27 mouse cellular contexts compared by ENCODE assay signal in genomic region chr3:81367918-81368317, GRCm38 (mm10).
DNase-seq lines count a peak whose midpoint lies in the region; ATAC-seq and TF ChIP-seq lines count a peak whose summit lies in the region.
"Had no signal": no experiment of that assay in that cellular context is flagged by ENCODE, and none has a peak within 500 bp of the region (broad histone marks: within the 10 kb centered on the region; RNA-seq: fewer than 3 reads in every experiment).

No protein-coding gene starts in this region.

- peak; percentile 14 for DNase-seq in layer of hippocampus, adult 9-11 months
- no peak for DNase-seq in layer of hippocampus, adult 2 months (ENCODE audit: low spot score in 2 of 2)
- peak; percentile 16 for DNase-seq in brain, adult 2 months (ENCODE audit: low read depth, low spot score)
- peak; percentile 89 for DNase-seq in fibroblast of lung, adult 2 months (ENCODE audit: low read depth)
- DNase-seq in gastrocnemius, postnatal 25 days, result no peak
- no peak for DNase-seq in hindbrain, embryonic 11.5 days (ENCODE audit: low spot score)
- no peak for DNase-seq in lung, adult 18-20 months
- DNase-seq: adrenal gland, adult 8-10 months; cerebellum, adult 2 months; gastrocnemius, postnatal 36 days; heart, postnatal 36 days; kidney, adult 2 months; kidney, postnatal 25 days; liver; right cerebral cortex, adult 18-20 months had no signal

- ATAC-seq in hindbrain, embryonic 11.5 days (ENCODE audit: low FRiP score), result no peak
- ATAC-seq: CD4-positive, CD25-positive, alpha-beta regulatory T cell, adult 4 months; forebrain, embryonic 16.5 days; inflammation-experienced regulatory T-cells, adult 6 months; midbrain, embryonic 15.5 days had no signal

- H3K79me3 ChIP-seq in C2C12 (ENCODE audit: low read depth), result no peaks in the 10 kb centered on the region

- no peak overlapping the region for H3K27ac ChIP-seq in layer of hippocampus, adult 2 months
- H3K27ac ChIP-seq in hindbrain, embryonic 11.5 days (ENCODE audit: low read depth, low read length), result no peak overlapping the region
- H3K27ac ChIP-seq: heart, embryonic 15.5 days; hindbrain, embryonic 14.5 days; limb, embryonic 10.5 days; liver, embryonic 15.5 days; macrophage; midbrain, embryonic 15.5 days; neural tube, embryonic 13.5 days; stomach, postnatal 0 days had no signal

- no peak for TF ChIP-seq CTCF in layer of hippocampus, adult 2 months (conservative IDR thresholded peaks at IDR 0.05)
- no peak for TF ChIP-seq CTCF in C2C12 (IDR thresholded peaks at IDR 0.05; ENCODE audit: control insufficient read depth, insufficient read depth, insufficient read length)

- H3K79me2 ChIP-seq in C2C12 (ENCODE audit: control insufficient read depth, insufficient read depth), result no peaks in the 10 kb centered on the region

- no peak overlapping the region for H3K4me2 ChIP-seq in hindbrain, embryonic 11.5 days (replicated peaks; ENCODE audit: low read depth, low read length)
- H3K4me2 ChIP-seq: heart, embryonic 15.5 days; hindbrain, embryonic 14.5 days; liver, embryonic 15.5 days; midbrain, embryonic 15.5 days; neural tube, embryonic 13.5 days had no signal

- no peaks in the 10 kb centered on the region for H3K4me1 ChIP-seq in hindbrain, embryonic 11.5 days (replicated peaks; ENCODE audit: control insufficient read depth, insufficient read depth, low read length)
- H3K4me1 ChIP-seq: heart, embryonic 15.5 days; limb, embryonic 10.5 days; liver, embryonic 15.5 days; midbrain, embryonic 15.5 days; neural tube, embryonic 13.5 days had no signal

- no peaks in the 10 kb centered on the region for H3K9me3 ChIP-seq in hindbrain, embryonic 11.5 days (ENCODE audit: control insufficient read depth, low read length)
- H3K9me3 ChIP-seq: heart, embryonic 15.5 days; limb, embryonic 10.5 days; liver, embryonic 15.5 days; midbrain, embryonic 15.5 days; neural tube, embryonic 13.5 days had no signal

- no peaks in the 10 kb centered on the region for H3K27me3 ChIP-seq in C2C12 (ENCODE audit: control insufficient read depth, insufficient read depth, insufficient read length)
- H3K27me3 ChIP-seq in hindbrain, embryonic 11.5 days (ENCODE audit: control insufficient read depth, insufficient read depth, low read length), result no peaks in the 10 kb centered on the region
- H3K27me3 ChIP-seq: heart, embryonic 15.5 days; liver, embryonic 15.5 days; midbrain, embryonic 15.5 days; neural tube, embryonic 13.5 days had no signal

- H3ac ChIP-seq in C2C12 (ENCODE audit: control insufficient read depth, insufficient read length, low read depth), result no peak overlapping the region

- 83% methylated on average over 2 of the region's 2 CpGs for WGBS in hindbrain, embryonic 11.5 days

- no peaks in the 10 kb centered on the region for H3K36me3 ChIP-seq in C2C12 (ENCODE audit: control insufficient read depth, insufficient read depth)
- H3K36me3 ChIP-seq in hindbrain, embryonic 11.5 days (ENCODE audit: control insufficient read depth, insufficient read depth, low read length), result no peaks in the 10 kb centered on the region
- H3K36me3 ChIP-seq: heart, embryonic 15.5 days; limb, embryonic 10.5 days; liver, embryonic 15.5 days; midbrain, embryonic 15.5 days; neural tube, embryonic 13.5 days had no signal

- H3K9ac ChIP-seq in hindbrain, embryonic 11.5 days (ENCODE audit: low read depth, low read length), result no peak overlapping the region
- H3K9ac ChIP-seq: heart, embryonic 15.5 days; hindbrain, embryonic 14.5 days; liver, embryonic 15.5 days; midbrain, embryonic 15.5 days; neural tube, embryonic 13.5 days had no signal

- no peak overlapping the region for H3K4me3 ChIP-seq in layer of hippocampus, adult 2 months
- no peak overlapping the region for H3K4me3 ChIP-seq in C2C12 (ENCODE audit: insufficient read depth, poor library complexity, severe bottlenecking)
- H3K4me3 ChIP-seq in hindbrain, embryonic 11.5 days (ENCODE audit: low read depth, low read length), result no peak overlapping the region
- H3K4me3 ChIP-seq: heart, embryonic 15.5 days; limb, embryonic 10.5 days; liver, embryonic 15.5 days; midbrain, embryonic 15.5 days; neural tube, embryonic 13.5 days had no signal

TF ChIP-seq in C2C12, 6 proteins besides CTCF, POLR2A, EP300 and RAD21:
- TF ChIP-seq MYOD1 (IDR thresholded peaks at IDR 0.05; ENCODE audit: control insufficient read depth, insufficient read length, low read depth) (peak; percentile 64), CEBPB (IDR thresholded peaks at IDR 0.05; ENCODE audit: low read depth) (peak; percentile 90), USF1 (IDR thresholded peaks at IDR 0.05; ENCODE audit: low read depth) (no peak)

Comparison
In these comparisons a context has a peak if more than half of its experiments do, and no peak if none do; other contexts are left out.
1. DNase-seq: peak in layer of hippocampus, adult 9-11 months (single experiment), brain, adult 2 months (single experiment) and fibroblast of lung, adult 2 months (single experiment); none in layer of hippocampus, adult 2 months (0 of 2), gastrocnemius, postnatal 25 days (single experiment), hindbrain, embryonic 11.5 days (single experiment) and lung, adult 18-20 months (0 of 2).